In genomic region chr5:135963280-135963627, GRCm38 (mm10) we compare ENCODE assay signal across 10 mouse cellular contexts. TPM values are rescaled to one million over a fixed set of nuclear protein-coding genes. Genes with fewer than 3 reads are reported as not detected.
DNase-seq lines count a peak whose midpoint lies in the region; ATAC-seq and TF ChIP-seq lines count a peak whose summit lies in the region.
"Had no signal": no experiment of that assay in that cellular context is flagged by ENCODE, and none has a peak within 500 bp of the region (broad histone marks: within the 10 kb centered on the region; RNA-seq: fewer than 3 reads in every experiment).

No protein-coding gene starts in this region.

- intact Hi-C loops in left cerebral cortex, adult 2 months (cut with DNase I), result loop anchor here (2.0 kb wide), 1 partner anchor 58 kb away; no protein-coding TSS in a partner anchor
- intact Hi-C loops in left cerebral cortex, postnatal 14 days (cut with DNase I), result loop anchor here (2.0 to 5.0 kb wide), 2 partner anchors 30 to 61 kb away; no protein-coding TSS in a partner anchor

- H3ac ChIP-seq in myocyte (ENCODE audit: control insufficient read depth, insufficient read length), result peak overlapping the region; percentile 42

- H3K27me3 ChIP-seq in embryonic facial prominence, embryonic 11.5 days (ENCODE audit: control insufficient read depth, insufficient read depth, low read length), result no peaks in the 10 kb centered on the region; the same call in 1 of the 2 replicates
- H3K27me3 ChIP-seq in hindbrain, postnatal 0 days (ENCODE audit: insufficient read depth, low read length), result no peaks in the 10 kb centered on the region
- H3K27me3 ChIP-seq in myocyte (ENCODE audit: control insufficient read depth, insufficient read depth, insufficient read length), result no peaks in the 10 kb centered on the region

- WGBS in embryonic facial prominence, embryonic 11.5 days, result 6% methylated on average over 6 of the region's 6 CpGs
- 3% methylated on average over 6 of the region's 6 CpGs for WGBS in hindbrain, postnatal 0 days

- H3K9me3 ChIP-seq in embryonic facial prominence, embryonic 11.5 days (replicated peaks; ENCODE audit: control insufficient read depth, low read length), result no peaks in the 10 kb centered on the region
- no peaks in the 10 kb centered on the region for H3K9me3 ChIP-seq in hindbrain, postnatal 0 days (ENCODE audit: low read length)

- peak overlapping the region; percentile 99 for H3K4me2 ChIP-seq in embryonic facial prominence, embryonic 11.5 days (ENCODE audit: low read depth, low read length)
- peak overlapping the region; percentile 90 for H3K4me2 ChIP-seq in hindbrain, postnatal 0 days (ENCODE audit: low read depth, low read length)
- H3K4me2 ChIP-seq in myocyte (ENCODE audit: low read depth), result peak overlapping the region; percentile 79

- no peaks in the 10 kb centered on the region for H3K36me3 ChIP-seq in embryonic facial prominence, embryonic 11.5 days (replicated peaks; ENCODE audit: control insufficient read depth, insufficient read depth, low read depth, low read length)
- H3K36me3 ChIP-seq in hindbrain, postnatal 0 days (ENCODE audit: insufficient read depth, low read length), result no peaks in the 10 kb centered on the region
- H3K36me3 ChIP-seq in myocyte (ENCODE audit: control insufficient read depth, insufficient read depth), result no peaks in the 10 kb centered on the region

- TF ChIP-seq CTCF in left cerebral cortex, adult 2 months (IDR thresholded peaks at IDR 0.05), result no peak
- TF ChIP-seq CTCF in hindbrain, postnatal 0 days (IDR thresholded peaks at IDR 0.05; ENCODE audit: low read depth), result no peak

- H3K9ac ChIP-seq in embryonic facial prominence, embryonic 11.5 days (replicated peaks; ENCODE audit: low read length), result peak overlapping the region; percentile 93
- peak overlapping the region; percentile 90 for H3K9ac ChIP-seq in hindbrain, postnatal 0 days (replicated peaks; ENCODE audit: low read length)

- peak overlapping the region; percentile 87 for H3K4me3 ChIP-seq in left cerebral cortex, adult 2 months
- peak overlapping the region; percentile 66 for H3K4me3 ChIP-seq in embryonic facial prominence, embryonic 11.5 days (ENCODE audit: low read depth, low read length)
- H3K4me3 ChIP-seq in hindbrain, postnatal 0 days (ENCODE audit: low read length), result peak overlapping the region; percentile 56
- H3K4me3 ChIP-seq in myocyte, result peak overlapping the region; percentile 38

- peak in 1 of 2 experiments; percentile 35 for DNase-seq in left cerebral cortex, adult 2 months (ENCODE audit: extremely low spot score in 1 of 2, low spot score in 2 of 2)
- no peak for DNase-seq in left cerebral cortex, postnatal 14 days (ENCODE audit: low spot score in 2 of 2)
- peak; percentile 20 for DNase-seq in embryonic facial prominence, embryonic 11.5 days (ENCODE audit: low spot score)
- no peak for DNase-seq in hindbrain, postnatal 0 days (ENCODE audit: low spot score)
- no peak for DNase-seq in layer of hippocampus, adult 11-12 months (ENCODE audit: low spot score)
- no peak for DNase-seq in embryo, embryonic 9.5 days (ENCODE audit: extremely low spot score)
- DNase-seq in cerebellum, adult 9-11 months, result no peak

- peaks cover 9% of the 10 kb centered on the region for H3K79me2 ChIP-seq in myocyte (ENCODE audit: control insufficient read depth, insufficient read depth)

- TF ChIP-seq POLR2A in myocyte (IDR thresholded peaks at IDR 0.05; ENCODE audit: insufficient read length, low read depth), result no peak

- no peak for ATAC-seq in embryonic facial prominence, embryonic 11.5 days (replicated peaks; ENCODE audit: insufficient number of reproducible peaks, low FRiP score, low TSS enrichment, low read depth)
- no peak for ATAC-seq in hindbrain, postnatal 0 days

- peak overlapping the region; percentile 98 for H3K27ac ChIP-seq in left cerebral cortex, adult 2 months
- peak overlapping the region; percentile 84 for H3K27ac ChIP-seq in embryonic facial prominence, embryonic 11.5 days (replicated peaks; ENCODE audit: low read depth, low read length)
- peak overlapping the region; percentile 97 for H3K27ac ChIP-seq in hindbrain, postnatal 0 days

- peaks cover 3% of the 10 kb centered on the region; the same call in 1 of the 2 replicates for H3K4me1 ChIP-seq in embryonic facial prominence, embryonic 11.5 days (ENCODE audit: control insufficient read depth, insufficient read depth, low read length)
- H3K4me1 ChIP-seq in hindbrain, postnatal 0 days (ENCODE audit: insufficient read depth, low read length), result peaks cover 6% of the 10 kb centered on the region; the same call in 1 of the 2 replicates

TF ChIP-seq in myocyte, 11 proteins besides CTCF, POLR2A, EP300 and RAD21:
- no peak for TF ChIP-seq USF1 (IDR thresholded peaks at IDR 0.05; ENCODE audit: low read depth)
- TF ChIP-seq POLR2AphosphoS2 (IDR thresholded peaks at IDR 0.05; ENCODE audit: insufficient read length, low read depth), result no peak
- TF ChIP-seq SRF (IDR thresholded peaks at IDR 0.05; ENCODE audit: control insufficient read depth, insufficient read length, low read depth), result no peak
- no peak for TF ChIP-seq MAX (IDR thresholded peaks at IDR 0.05; ENCODE audit: low read depth)
- no peak for TF ChIP-seq TCF3 (IDR thresholded peaks at IDR 0.05; ENCODE audit: insufficient read length, low read depth)
- TF ChIP-seq MYOD1 (IDR thresholded peaks at IDR 0.05; ENCODE audit: control insufficient read depth in 1 of 3, insufficient read length in 2 of 3, low read depth in 2 of 3), result no peak
- no peak for TF ChIP-seq TCF12 (IDR thresholded peaks at IDR 0.05; ENCODE audit: insufficient read depth, poor library complexity, severe bottlenecking)
- TF ChIP-seq E2F4 (IDR thresholded peaks at IDR 0.05; ENCODE audit: insufficient read depth), result no peak
- no peak for TF ChIP-seq REST (IDR thresholded peaks at IDR 0.05; ENCODE audit: insufficient read depth, insufficient read length)
- no peak for TF ChIP-seq CEBPB (IDR thresholded peaks at IDR 0.05; ENCODE audit: insufficient read depth, poor library complexity, severe bottlenecking)
- TF ChIP-seq MYOG (IDR thresholded peaks at IDR 0.05; ENCODE audit: control insufficient read depth in 1 of 3, insufficient read depth in 1 of 3, insufficient read length in 2 of 3, low read depth in 2 of 3), result no peak

RNA-seq across cellular contexts. Expression of gene Ssc4d, which starts 11.1 kb away (rescaled TPM):
- total RNA-seq in left cerebral cortex, adult 2 months (2021), result 1 to 10 TPM; 1.3 to 1.5 TPM
- 1 to 10 TPM; 1.4 to 1.5 TPM for total RNA-seq in left cerebral cortex, postnatal 14 days (2021)
- 3.0 TPM in 2 replicates for polyA plus RNA-seq in embryonic facial prominence, embryonic 11.5 days (2014; fragmentation: Nextera tagmentation; extraction: Ambion mirVana)
- 6.5 and 18.9 TPM in 2 replicates for total RNA-seq in hindbrain, postnatal 0 days (2014; rRNA removed)
- 3.6 and 3.8 TPM in 2 replicates for polyA plus RNA-seq in hindbrain, postnatal 0 days (2015; fragmentation: Nextera tagmentation; extraction: Ambion mirVana)
- 2.4 TPM for polyA plus RNA-seq in myocyte (2012; fragmentation: generic; extraction: Trizol)

RNA-seq across cellular contexts. Expression of gene Zp3, which starts 16.6 kb away (rescaled TPM):
- not detected for total RNA-seq in left cerebral cortex, adult 2 months (2021)
- not detected for total RNA-seq in left cerebral cortex, postnatal 14 days (2021)
- 0.21 TPM in 1 of 2 replicates, not detected in the other for polyA plus RNA-seq in embryonic facial prominence, embryonic 11.5 days (2014; fragmentation: Nextera tagmentation; extraction: Ambion mirVana)
- 0.10 TPM in 1 of 2 replicates, not detected in the other for total RNA-seq in hindbrain, postnatal 0 days (2014; rRNA removed)
- polyA plus RNA-seq in hindbrain, postnatal 0 days (2015; fragmentation: Nextera tagmentation; extraction: Ambion mirVana), result 0.18 and 0.39 TPM in 2 replicates
- polyA plus RNA-seq in myocyte (2012; fragmentation: generic; extraction: Trizol), result 0.11 TPM
- total RNA-seq: adrenal gland, postnatal 36 days; layer of hippocampus, postnatal 10 days had no signal

RNA-seq across cellular contexts. Expression of gene Ywhag, which starts 28.8 kb away (rescaled TPM):
- total RNA-seq in left cerebral cortex, adult 2 months (2021), result 1,000 to 10,000 TPM; 1,191 to 1,224 TPM
- 1,000 to 10,000 TPM; 1,469 to 1,528 TPM for total RNA-seq in left cerebral cortex, postnatal 14 days (2021)
- polyA plus RNA-seq in embryonic facial prominence, embryonic 11.5 days (2014; fragmentation: Nextera tagmentation; extraction: Ambion mirVana), result 132 and 133 TPM in 2 replicates
- total RNA-seq in hindbrain, postnatal 0 days (2014; rRNA removed), result 334 and 336 TPM in 2 replicates
- 734 and 782 TPM in 2 replicates for polyA plus RNA-seq in hindbrain, postnatal 0 days (2015; fragmentation: Nextera tagmentation; extraction: Ambion mirVana)
- polyA plus RNA-seq in myocyte (2012; fragmentation: generic; extraction: Trizol), result 244 TPM

RNA-seq across cellular contexts. Expression of gene Dtx2, which starts 31.3 kb away (rescaled TPM):
- total RNA-seq in left cerebral cortex, adult 2 months (2021), result 1 to 10 TPM; 8.0 to 9.5 TPM
- 1 to 10 TPM; 8.6 to 9.1 TPM for total RNA-seq in left cerebral cortex, postnatal 14 days (2021)
- polyA plus RNA-seq in embryonic facial prominence, embryonic 11.5 days (2014; fragmentation: Nextera tagmentation; extraction: Ambion mirVana), result 22.6 and 29.2 TPM in 2 replicates
- total RNA-seq in hindbrain, postnatal 0 days (2014; rRNA removed), result 23.5 and 28.6 TPM in 2 replicates
- polyA plus RNA-seq in hindbrain, postnatal 0 days (2015; fragmentation: Nextera tagmentation; extraction: Ambion mirVana), result 17.4 and 17.9 TPM in 2 replicates
- polyA plus RNA-seq in myocyte (2012; fragmentation: generic; extraction: Trizol), result 18.3 TPM
